Mouse (Mus musculus): ENCODE measurements around the gene Abca5. TPM values are rescaled to one million over a fixed set of nuclear protein-coding genes. Genes with fewer than 3 reads are reported as not detected.
A peak's percentile ranks its signal among the peaks of the same experiment; 100 is the strongest.

Abca5 gene
- polyA plus RNA-seq, 1 experiment from 2014 or later: 4.7 TPM

GRCm38 (mm10) chr11:110288423-110288822 lies 49.1 kb downstream of the Abca5 start:
- no peaks in the 10 kb centered on the region for H3K27me3 ChIP-seq (replicated peaks; ENCODE audit: control insufficient read depth, insufficient read depth, low read length)
- H3K9me3 ChIP-seq (ENCODE audit: control insufficient read depth, low read length): no peaks in the 10 kb centered on the region
- H3K27ac ChIP-seq (ENCODE audit: low read depth): no peak overlapping the region
- no peaks in the 10 kb centered on the region for H3K4me1 ChIP-seq (replicated peaks; ENCODE audit: control insufficient read depth, insufficient read depth, low read length)
- DNase-seq (ENCODE audit: low spot score): no peak
- H3K9ac ChIP-seq (ENCODE audit: low read length): no peak overlapping the region
- H3K36me3 ChIP-seq (ENCODE audit: control insufficient read depth, insufficient read depth, low read length): no peaks in the 10 kb centered on the region
- WGBS: 80% methylated on average over 3 of the region's 3 CpGs
- no peak overlapping the region for H3K4me3 ChIP-seq (ENCODE audit: low read depth, low read length)
- H3K4me2 ChIP-seq (ENCODE audit: low read length): no peak overlapping the region
- ATAC-seq (replicated peaks; ENCODE audit: low FRiP score, low TSS enrichment, low read depth): no peak

GRCm38 (mm10) chr11:110287694-110288093 lies 49.8 kb downstream of the Abca5 start:
- no peaks in the 10 kb centered on the region for H3K4me1 ChIP-seq (replicated peaks; ENCODE audit: control insufficient read depth, insufficient read depth, low read length)
- no peak overlapping the region for H3K27ac ChIP-seq (ENCODE audit: low read depth)
- no peak overlapping the region for H3K4me3 ChIP-seq (ENCODE audit: low read depth, low read length)
- DNase-seq (ENCODE audit: low spot score) (no peak), ATAC-seq (replicated peaks; ENCODE audit: low FRiP score, low TSS enrichment, low read depth) (no peak)
- no peaks in the 10 kb centered on the region for H3K9me3 ChIP-seq (ENCODE audit: control insufficient read depth, low read length)
- no peak overlapping the region for H3K4me2 ChIP-seq (ENCODE audit: low read length)
- H3K9ac ChIP-seq (ENCODE audit: low read length): no peak overlapping the region
- 67% methylated on average over 9 of the region's 9 CpGs for WGBS
- no peaks in the 10 kb centered on the region for H3K36me3 ChIP-seq (ENCODE audit: control insufficient read depth, insufficient read depth, low read length)
- H3K27me3 ChIP-seq (replicated peaks; ENCODE audit: control insufficient read depth, insufficient read depth, low read length): no peaks in the 10 kb centered on the region

- Histone ChIP-seq H3K4me1 (replicated peaks; ENCODE audit: control insufficient read depth, insufficient read depth, low read length) (no peaks in the 10 kb centered on the region), H3K27me3 (replicated peaks; ENCODE audit: control insufficient read depth, insufficient read depth, low read length) (no peaks in the 10 kb centered on the region), H3K27ac (ENCODE audit: low read depth) (no peak overlapping the region), H3K4me2 (ENCODE audit: low read length) (no peak overlapping the region), H3K36me3 (ENCODE audit: control insufficient read depth, insufficient read depth, low read length) (no peaks in the 10 kb centered on the region), H3K9me3 (ENCODE audit: control insufficient read depth, low read length) (no peaks in the 10 kb centered on the region), H3K4me3 (ENCODE audit: low read depth, low read length) (no peak overlapping the region), H3K9ac (ENCODE audit: low read length) (no peak overlapping the region)
- ATAC-seq (replicated peaks; ENCODE audit: low FRiP score, low TSS enrichment, low read depth): no peak
- WGBS: 85% methylated on average over 3 of the region's 3 CpGs
- DNase-seq (ENCODE audit: low spot score): no peak
These were observed 51.2 kb downstream of the Abca5 start for GRCm38 (mm10) chr11:110286331-110286730.

- Histone ChIP-seq H3K36me3 (ENCODE audit: control insufficient read depth, insufficient read depth, low read length) (no peaks in the 10 kb centered on the region), H3K27ac (ENCODE audit: low read depth) (no peak overlapping the region), H3K4me2 (ENCODE audit: low read length) (no peak overlapping the region), H3K9me3 (ENCODE audit: control insufficient read depth, low read length) (no peaks in the 10 kb centered on the region), H3K4me3 (ENCODE audit: low read depth, low read length) (no peak overlapping the region), H3K9ac (ENCODE audit: low read length) (no peak overlapping the region), H3K4me1 (replicated peaks; ENCODE audit: control insufficient read depth, insufficient read depth, low read length) (no peaks in the 10 kb centered on the region), H3K27me3 (replicated peaks; ENCODE audit: control insufficient read depth, insufficient read depth, low read length) (no peaks in the 10 kb centered on the region)
- DNase-seq (ENCODE audit: low spot score) (no peak), ATAC-seq (replicated peaks; ENCODE audit: low FRiP score, low TSS enrichment, low read depth) (no peak)
- WGBS: 72% methylated on average over 10 of the region's 10 CpGs
These were observed 52.7 kb downstream of the Abca5 start for GRCm38 (mm10) chr11:110284849-110285248.

GRCm38 (mm10) chr11:110284185-110284787 lies 53.2 kb downstream of the Abca5 start:
- ATAC-seq (replicated peaks; ENCODE audit: low FRiP score, low TSS enrichment, low read depth): no peak

GRCm38 (mm10) chr11:110274794-110275193 lies 62.7 kb downstream of the Abca5 start:
- Histone ChIP-seq H3K9me3 (ENCODE audit: control insufficient read depth, low read length) (no peaks in the 10 kb centered on the region), H3K4me1 (replicated peaks; ENCODE audit: control insufficient read depth, insufficient read depth, low read length) (no peaks in the 10 kb centered on the region), H3K27me3 (replicated peaks; ENCODE audit: control insufficient read depth, insufficient read depth, low read length) (no peaks in the 10 kb centered on the region), H3K36me3 (ENCODE audit: control insufficient read depth, insufficient read depth, low read length) (no peaks in the 10 kb centered on the region), H3K27ac (ENCODE audit: low read depth) (no peak overlapping the region), H3K9ac (ENCODE audit: low read length) (no peak overlapping the region), H3K4me3 (ENCODE audit: low read depth, low read length) (no peak overlapping the region), H3K4me2 (ENCODE audit: low read length) (no peak overlapping the region)
- DNase-seq (ENCODE audit: low spot score) (no peak), ATAC-seq (replicated peaks; ENCODE audit: low FRiP score, low TSS enrichment, low read depth) (no peak)
- 71% methylated on average over 3 of the region's 3 CpGs for WGBS

More at GRCm38 (mm10) chr11:110284185-110284787, 53.2 kb downstream of the Abca5 start:
- no peaks in the 10 kb centered on the region for H3K9me3 ChIP-seq (ENCODE audit: control insufficient read depth, low read length)
- no peak overlapping the region for H3K4me2 ChIP-seq (ENCODE audit: low read length)
- no peak overlapping the region for H3K27ac ChIP-seq (ENCODE audit: low read depth)
- no peaks in the 10 kb centered on the region for H3K4me1 ChIP-seq (replicated peaks; ENCODE audit: control insufficient read depth, insufficient read depth, low read length)
- H3K4me3 ChIP-seq (ENCODE audit: low read depth, low read length): no peak overlapping the region
- 82% methylated on average over 9 of the region's 9 CpGs for whole genome bisulfite sequencing
- no peak for DNase-seq (ENCODE audit: low spot score)
- no peak overlapping the region for H3K9ac ChIP-seq (ENCODE audit: low read length)
- no peaks in the 10 kb centered on the region for H3K36me3 ChIP-seq (ENCODE audit: control insufficient read depth, insufficient read depth, low read length)
- H3K27me3 ChIP-seq (replicated peaks; ENCODE audit: control insufficient read depth, insufficient read depth, low read length): no peaks in the 10 kb centered on the region

- 5% methylated on average over 5 of the region's 5 CpGs for WGBS
- Histone ChIP-seq H3K36me3 (ENCODE audit: control insufficient read depth, insufficient read depth, low read length) (no peaks in the 10 kb centered on the region), H3K4me1 (replicated peaks; ENCODE audit: control insufficient read depth, insufficient read depth, low read length) (no peaks in the 10 kb centered on the region), H3K9me3 (ENCODE audit: control insufficient read depth, low read length) (no peaks in the 10 kb centered on the region), H3K9ac (ENCODE audit: low read length) (no peak overlapping the region), H3K27ac (ENCODE audit: low read depth) (no peak overlapping the region), H3K4me2 (ENCODE audit: low read length) (no peak overlapping the region), H3K27me3 (replicated peaks; ENCODE audit: control insufficient read depth, insufficient read depth, low read length) (no peaks in the 10 kb centered on the region), H3K4me3 (ENCODE audit: low read depth, low read length) (no peak overlapping the region)
- ATAC-seq (replicated peaks; ENCODE audit: low FRiP score, low TSS enrichment, low read depth) (peak; percentile 53; the same call in 1 of the 2 replicates), DNase-seq (ENCODE audit: low spot score) (peak; percentile 75)
These were observed 65.8 kb downstream of the Abca5 start for GRCm38 (mm10) chr11:110271745-110272144.

GRCm38 (mm10) chr11:110268244-110268844 lies 69.2 kb downstream of the Abca5 start:
- Histone ChIP-seq H3K9me3 (ENCODE audit: control insufficient read depth, low read length) (no peaks in the 10 kb centered on the region), H3K4me1 (replicated peaks; ENCODE audit: control insufficient read depth, insufficient read depth, low read length) (no peaks in the 10 kb centered on the region), H3K36me3 (ENCODE audit: control insufficient read depth, insufficient read depth, low read length) (no peaks in the 10 kb centered on the region), H3K27me3 (replicated peaks; ENCODE audit: control insufficient read depth, insufficient read depth, low read length) (no peaks in the 10 kb centered on the region), H3K27ac (ENCODE audit: low read depth) (no peak overlapping the region), H3K9ac (ENCODE audit: low read length) (no peak overlapping the region), H3K4me3 (ENCODE audit: low read depth, low read length) (no peak overlapping the region), H3K4me2 (ENCODE audit: low read length) (no peak overlapping the region)
- peak; percentile 58 for ATAC-seq (replicated peaks; ENCODE audit: low FRiP score, low TSS enrichment, low read depth)
- peak; percentile 99 for DNase-seq (ENCODE audit: low spot score)
- WGBS: 34% methylated on average over 8 of the region's 8 CpGs

- ATAC-seq (replicated peaks; ENCODE audit: low FRiP score, low TSS enrichment, low read depth): no peak
These were observed 70.3 kb downstream of the Abca5 start for GRCm38 (mm10) chr11:110267232-110267631.

More at GRCm38 (mm10) chr11:110267232-110267631, 70.3 kb downstream of the Abca5 start:
- H3K4me2 ChIP-seq (ENCODE audit: low read length): no peak overlapping the region
- no peaks in the 10 kb centered on the region for H3K27me3 ChIP-seq (replicated peaks; ENCODE audit: control insufficient read depth, insufficient read depth, low read length)
- no peak for DNase-seq (ENCODE audit: low spot score)
- H3K36me3 ChIP-seq (ENCODE audit: control insufficient read depth, insufficient read depth, low read length): no peaks in the 10 kb centered on the region
- 88% methylated on average over 6 of the region's 6 CpGs for WGBS
- no peak overlapping the region for H3K9ac ChIP-seq (ENCODE audit: low read length)
- no peak overlapping the region for H3K27ac ChIP-seq (ENCODE audit: low read depth)
- no peaks in the 10 kb centered on the region for H3K4me1 ChIP-seq (replicated peaks; ENCODE audit: control insufficient read depth, insufficient read depth, low read length)
- H3K9me3 ChIP-seq (ENCODE audit: control insufficient read depth, low read length): no peaks in the 10 kb centered on the region
- H3K4me3 ChIP-seq (ENCODE audit: low read depth, low read length): no peak overlapping the region
